ENCODE assay signal across 14 mouse cellular contexts in the genomic region with DNA sequence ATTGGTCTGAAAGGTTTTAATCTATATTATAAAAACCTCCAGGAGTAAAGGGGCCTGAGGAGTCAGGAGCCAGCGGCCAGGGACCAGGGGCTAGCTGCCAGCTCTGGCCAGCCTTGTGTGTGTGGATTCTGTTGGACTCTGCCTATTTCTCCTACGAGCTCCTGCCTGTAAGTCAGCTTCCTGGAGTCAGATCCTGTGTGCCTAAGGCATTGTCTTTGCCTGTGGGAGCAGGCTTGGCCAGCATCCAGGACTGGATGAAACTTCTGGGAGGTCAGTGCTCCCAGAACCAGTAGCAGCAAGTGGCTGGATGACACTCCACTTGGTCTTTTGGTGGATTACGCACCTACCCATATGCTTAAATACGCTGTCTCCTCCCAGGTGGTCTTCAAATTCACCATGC. TPM values are rescaled to one million over a fixed set of nuclear protein-coding genes. Genes with fewer than 3 reads are reported as not detected.
DNase-seq lines count a peak whose midpoint lies in the region; ATAC-seq and TF ChIP-seq lines count a peak whose summit lies in the region.
"Had no signal": no experiment of that assay in that cellular context is flagged by ENCODE, and none has a peak within 500 bp of the region (broad histone marks: within the 10 kb centered on the region; RNA-seq: fewer than 3 reads in every experiment).

No protein-coding gene starts in this region.

- H3K27me3 ChIP-seq in kidney, embryonic 14.5 days (ENCODE audit: control insufficient read depth, insufficient read depth, low read length) = no peaks in the 10 kb centered on the region
- no peaks in the 10 kb centered on the region for H3K27me3 ChIP-seq in stomach, postnatal 0 days (ENCODE audit: control insufficient read depth, insufficient read depth, low read length)
- H3K27me3 ChIP-seq: intestine, embryonic 15.5 days; limb, embryonic 13.5 days; neural tube, embryonic 13.5 days had no signal

- TF ChIP-seq EP300 in stomach, postnatal 0 days (optimal IDR thresholded peaks at IDR 0.05) = no peak

- ATAC-seq in kidney, embryonic 14.5 days (ENCODE audit: low FRiP score, low TSS enrichment) = no peak
- ATAC-seq in stomach, postnatal 0 days (ENCODE audit: low FRiP score, low TSS enrichment) = no peak
- ATAC-seq: intestine, embryonic 15.5 days had no signal

- H3K9me3 ChIP-seq in kidney, embryonic 14.5 days (ENCODE audit: control insufficient read depth, low read length) = no peaks in the 10 kb centered on the region
- no peaks in the 10 kb centered on the region for H3K9me3 ChIP-seq in stomach, postnatal 0 days (ENCODE audit: control insufficient read depth, low read length)
- H3K9me3 ChIP-seq: hindbrain, embryonic 10.5 days; intestine, embryonic 15.5 days; limb, embryonic 13.5 days; neural tube, embryonic 13.5 days had no signal

- no peak overlapping the region for H3K27ac ChIP-seq in kidney, embryonic 14.5 days (ENCODE audit: low read depth, low read length)
- no peak overlapping the region for H3K27ac ChIP-seq in stomach, postnatal 0 days (replicated peaks)
- H3K27ac ChIP-seq: hindbrain, embryonic 10.5 days; intestine, embryonic 15.5 days; limb, embryonic 13.5 days; neural tube, embryonic 13.5 days had no signal

- no peaks in the 10 kb centered on the region for H3K36me3 ChIP-seq in kidney, embryonic 14.5 days (ENCODE audit: control insufficient read depth, insufficient read depth, low read length)
- H3K36me3 ChIP-seq in stomach, postnatal 0 days (ENCODE audit: control insufficient read depth, insufficient read depth, low read length) = no peaks in the 10 kb centered on the region
- H3K36me3 ChIP-seq: hindbrain, embryonic 10.5 days; intestine, embryonic 15.5 days; limb, embryonic 13.5 days; neural tube, embryonic 13.5 days had no signal

- H3K4me3 ChIP-seq in kidney, embryonic 14.5 days (ENCODE audit: low read length) = no peak overlapping the region
- H3K4me3 ChIP-seq in stomach, postnatal 0 days (ENCODE audit: low read depth, low read length) = no peak overlapping the region
- H3K4me3 ChIP-seq: hindbrain, embryonic 10.5 days; intestine, embryonic 15.5 days; limb, embryonic 13.5 days; neural tube, embryonic 13.5 days had no signal

- H3K4me1 ChIP-seq in kidney, embryonic 14.5 days (ENCODE audit: control insufficient read depth, insufficient read depth, low read length) = no peaks in the 10 kb centered on the region
- H3K4me1 ChIP-seq in stomach, postnatal 0 days (replicated peaks; ENCODE audit: control insufficient read depth, insufficient read depth) = no peaks in the 10 kb centered on the region
- H3K4me1 ChIP-seq: hindbrain, embryonic 10.5 days; intestine, embryonic 15.5 days; limb, embryonic 13.5 days had no signal

- H3K4me2 ChIP-seq in kidney, embryonic 14.5 days (replicated peaks; ENCODE audit: low read depth, low read length) = no peak overlapping the region
- no peak overlapping the region for H3K4me2 ChIP-seq in stomach, postnatal 0 days (replicated peaks; ENCODE audit: low read depth)
- H3K4me2 ChIP-seq: intestine, embryonic 15.5 days; limb, embryonic 13.5 days; neural tube, embryonic 13.5 days had no signal

- no peak for TF ChIP-seq CTCF in stomach, postnatal 0 days (IDR thresholded peaks at IDR 0.05; ENCODE audit: low read depth)

- WGBS in kidney, embryonic 14.5 days = 83% methylated on average over 4 of the region's 4 CpGs
- WGBS in stomach, postnatal 0 days = 80% methylated on average over 4 of the region's 4 CpGs

- DNase-seq in adrenal gland, adult 2 months = peak; percentile 6
- DNase-seq in adrenal gland, adult 8-10 months = no peak
- peak; percentile 71 for DNase-seq in kidney, postnatal 10 days
- DNase-seq in kidney, postnatal 25 days = peak; percentile 47 to 52
- DNase-seq in lung, postnatal 25 days (ENCODE audit: low spot score) = peak; percentile 65
- no peak for DNase-seq in stomach, postnatal 0 days (ENCODE audit: low spot score)
- no peak for DNase-seq in urinary bladder, postnatal 25 days (ENCODE audit: low spot score)
- DNase-seq: cerebellum, adult 18-20 months; thymus, adult 18-20 months had no signal

- H3K9ac ChIP-seq in kidney, embryonic 14.5 days (ENCODE audit: low read depth, low read length) = no peak overlapping the region
- no peak overlapping the region for H3K9ac ChIP-seq in stomach, postnatal 0 days (ENCODE audit: low read length)
- H3K9ac ChIP-seq: intestine, embryonic 15.5 days; limb, embryonic 13.5 days; neural tube, embryonic 13.5 days had no signal

RNA-seq across cellular contexts. Expression of a gene that starts 23.8 kb away (rescaled TPM):
- 100 to 1,000 TPM; 121 to 173 TPM for total RNA-seq in adrenal gland, adult 2 months (2021)
- polyA plus RNA-seq in adrenal gland, adult 2 months (2012; rRNA removed) = 16.9 and 23.0 TPM in 2 replicates
- 100 to 1,000 TPM; 112 to 157 (median 136) TPM for total RNA-seq in adrenal gland, adult 8-10 months (2022)
- polyA plus RNA-seq in kidney, embryonic 14.5 days (2014; fragmentation: Nextera tagmentation; extraction: Ambion mirVana) = 84.0 and 112 TPM in 2 replicates
- 67.6 and 72.4 TPM in 2 replicates for polyA plus RNA-seq in stomach, postnatal 0 days (2015; fragmentation: Nextera tagmentation; extraction: Ambion mirVana)

Comparison
In these comparisons a context has a peak if more than half of its experiments do, and no peak if none do; other contexts are left out.
1. DNase-seq: peak in adrenal gland, adult 2 months (single experiment), kidney, postnatal 10 days (single experiment), kidney, postnatal 25 days (2 of 2) and lung, postnatal 25 days (single experiment); none in adrenal gland, adult 8-10 months (single experiment), stomach, postnatal 0 days (single experiment) and urinary bladder, postnatal 25 days (single experiment).